Mouse (Mus musculus): ENCODE data around the gene Casd1. TPM values are rescaled to one million over a fixed set of nuclear protein-coding genes. Genes with fewer than 3 reads are reported as not detected.
"Not testable (repeated sequence)": the region's sequence is repeated elsewhere in the genome, so short reads cannot be mapped to it uniquely, and the experiment has no call there.

Gene Casd1
- polyA plus RNA-seq, 1 experiment: 6.8 TPM

DNA sequence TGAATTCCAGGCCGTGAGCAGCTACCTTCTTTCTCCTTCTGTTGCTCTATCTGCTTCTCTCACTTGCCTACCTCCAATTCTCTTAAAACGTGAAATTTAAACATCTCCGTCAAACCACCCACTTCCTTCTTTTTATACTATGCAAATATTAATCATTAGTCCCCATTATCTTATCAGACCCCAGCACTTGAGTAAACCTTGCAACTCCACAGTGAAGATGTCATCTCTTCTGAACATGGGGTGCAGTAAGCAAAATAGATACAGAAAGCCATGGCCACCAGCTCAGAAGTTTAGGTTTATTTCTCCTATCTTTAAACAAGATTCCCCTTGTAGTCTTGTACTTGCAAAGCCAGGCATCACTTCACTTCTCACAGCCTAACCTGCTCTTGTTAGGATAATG is 46.7 kb downstream of the Casd1 start:
- H3K4me3 ChIP-seq: no peak overlapping the region
- H3K36me3 ChIP-seq (ENCODE audit: control insufficient read depth, insufficient read depth): no peaks in the 10 kb centered on the region
- no peak overlapping the region for H3ac ChIP-seq (ENCODE audit: control insufficient read depth, insufficient read length)
- TF ChIP-seq MYOG (IDR thresholded peaks at IDR 0.05; ENCODE audit: control insufficient read depth in 1 of 3, insufficient read depth in 1 of 3, insufficient read length in 2 of 3, low read depth in 2 of 3): no peak
- TF ChIP-seq MYOD1 (IDR thresholded peaks at IDR 0.05; ENCODE audit: control insufficient read depth in 1 of 3, insufficient read length in 2 of 3, low read depth in 2 of 3): no peak
- no peak for TF ChIP-seq E2F4 (IDR thresholded peaks at IDR 0.05; ENCODE audit: insufficient read depth)
- TF ChIP-seq CEBPB (IDR thresholded peaks at IDR 0.05; ENCODE audit: insufficient read depth, poor library complexity, severe bottlenecking): no peak
- no peak for TF ChIP-seq MAX (IDR thresholded peaks at IDR 0.05; ENCODE audit: low read depth)
- TF ChIP-seq SRF (IDR thresholded peaks at IDR 0.05; ENCODE audit: control insufficient read depth, insufficient read length, low read depth): no peak
- TF ChIP-seq POLR2AphosphoS2 (IDR thresholded peaks at IDR 0.05; ENCODE audit: insufficient read length, low read depth): no peak
- no peaks in the 10 kb centered on the region for H3K27me3 ChIP-seq (ENCODE audit: control insufficient read depth, insufficient read depth, insufficient read length)
- H3K79me2 ChIP-seq (ENCODE audit: control insufficient read depth, insufficient read depth): no peaks in the 10 kb centered on the region
- H3K4me2 ChIP-seq (ENCODE audit: low read depth): no peak overlapping the region

DNA sequence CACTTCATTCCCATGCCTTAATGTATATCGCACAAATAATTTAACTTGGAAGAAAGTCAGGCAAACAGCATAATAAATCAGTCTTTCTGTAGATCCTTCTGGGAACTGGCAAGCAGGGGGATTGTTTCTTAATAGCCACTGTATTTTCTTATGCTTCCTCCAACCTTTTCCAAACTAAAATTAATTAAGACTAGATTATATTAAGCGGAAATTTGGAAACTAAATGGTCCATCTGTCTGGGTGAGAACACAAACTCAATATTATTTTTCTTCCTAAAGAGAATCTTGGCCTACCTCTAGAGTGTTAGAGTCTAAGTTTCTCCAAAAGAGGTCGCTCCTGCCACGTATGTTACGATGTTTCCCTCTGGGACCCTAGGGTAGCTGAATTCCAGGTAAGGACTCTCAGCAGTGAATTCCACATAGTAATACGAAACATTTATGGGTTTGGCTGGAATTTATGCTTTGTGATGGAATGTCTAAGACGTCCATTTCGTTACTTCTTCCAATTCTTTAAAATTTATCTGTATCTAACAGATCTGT is 52.0 kb downstream of the Casd1 start:
- Histone ChIP-seq H3K36me3 (ENCODE audit: control insufficient read depth, insufficient read depth) (no peaks in the 10 kb centered on the region), H3K4me3 (no peak overlapping the region), H3K27me3 (ENCODE audit: control insufficient read depth, insufficient read depth, insufficient read length) (no peaks in the 10 kb centered on the region), H3ac (ENCODE audit: control insufficient read depth, insufficient read length) (no peak overlapping the region), H3K79me2 (ENCODE audit: control insufficient read depth, insufficient read depth) (no peaks in the 10 kb centered on the region), H3K4me2 (ENCODE audit: low read depth) (no peak overlapping the region)
- no peak for TF ChIP-seq TCF12 (IDR thresholded peaks at IDR 0.05; ENCODE audit: insufficient read depth, poor library complexity, severe bottlenecking)
- no peak for TF ChIP-seq REST (IDR thresholded peaks at IDR 0.05; ENCODE audit: insufficient read depth, insufficient read length)
- TF ChIP-seq E2F4 (IDR thresholded peaks at IDR 0.05; ENCODE audit: insufficient read depth): no peak
- no peak for TF ChIP-seq MYOD1 (IDR thresholded peaks at IDR 0.05; ENCODE audit: control insufficient read depth in 1 of 3, insufficient read length in 2 of 3, low read depth in 2 of 3)
- no peak for TF ChIP-seq POLR2AphosphoS2 (IDR thresholded peaks at IDR 0.05; ENCODE audit: insufficient read length, low read depth)
- TF ChIP-seq MYOG (IDR thresholded peaks at IDR 0.05; ENCODE audit: control insufficient read depth in 1 of 3, insufficient read depth in 1 of 3, insufficient read length in 2 of 3, low read depth in 2 of 3): no peak

DNA sequence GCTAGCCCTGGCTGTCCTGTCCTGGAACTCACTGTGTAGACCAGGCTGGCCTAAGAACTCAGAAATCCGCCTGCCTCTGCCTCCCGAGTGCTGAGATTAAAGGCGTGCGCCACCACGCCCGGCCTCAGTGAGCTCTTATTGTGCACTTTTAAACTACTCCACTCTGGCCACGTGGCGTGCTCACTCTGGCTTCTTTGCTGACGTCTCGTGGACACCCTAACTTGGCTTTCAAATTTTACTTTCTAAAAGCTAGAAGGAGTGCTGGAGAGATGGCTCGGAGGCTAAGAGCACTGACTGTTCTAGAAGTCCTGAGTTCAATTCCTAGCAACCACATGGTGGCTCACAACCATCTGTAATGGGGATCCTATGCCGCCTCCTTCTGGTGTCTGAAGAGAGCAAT is 53.1 kb downstream of the Casd1 start:
- H3K27me3 ChIP-seq (ENCODE audit: control insufficient read depth, insufficient read depth, insufficient read length); H3ac ChIP-seq (ENCODE audit: control insufficient read depth, insufficient read length); H3K36me3 ChIP-seq (ENCODE audit: control insufficient read depth, insufficient read depth); H3K4me3 ChIP-seq; H3K4me2 ChIP-seq (ENCODE audit: low read depth); H3K79me2 ChIP-seq (ENCODE audit: control insufficient read depth, insufficient read depth): not testable (repeated sequence)

DNA sequence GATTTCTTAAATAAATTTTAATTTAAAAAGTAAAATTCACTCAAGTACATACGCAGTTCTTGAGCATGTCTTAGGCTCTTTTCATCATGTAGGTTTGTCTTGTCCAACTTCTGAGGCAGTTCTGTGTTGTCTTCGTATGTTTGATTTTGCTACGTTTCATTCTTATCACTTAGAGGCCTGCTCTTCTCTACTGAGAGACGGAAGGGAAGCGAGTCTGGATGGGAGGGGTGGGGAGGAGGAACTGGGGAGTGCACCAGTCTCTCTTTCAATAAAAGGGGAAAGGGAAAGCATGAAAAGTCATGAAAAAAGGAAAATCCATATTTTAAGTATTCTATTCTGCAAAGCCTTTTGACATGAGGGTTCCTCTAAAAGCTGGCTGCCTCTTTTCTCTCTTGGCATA is 54.8 kb downstream of the Casd1 start:
- H3K36me3 ChIP-seq (ENCODE audit: control insufficient read depth, insufficient read depth): no peaks in the 10 kb centered on the region

DNA sequence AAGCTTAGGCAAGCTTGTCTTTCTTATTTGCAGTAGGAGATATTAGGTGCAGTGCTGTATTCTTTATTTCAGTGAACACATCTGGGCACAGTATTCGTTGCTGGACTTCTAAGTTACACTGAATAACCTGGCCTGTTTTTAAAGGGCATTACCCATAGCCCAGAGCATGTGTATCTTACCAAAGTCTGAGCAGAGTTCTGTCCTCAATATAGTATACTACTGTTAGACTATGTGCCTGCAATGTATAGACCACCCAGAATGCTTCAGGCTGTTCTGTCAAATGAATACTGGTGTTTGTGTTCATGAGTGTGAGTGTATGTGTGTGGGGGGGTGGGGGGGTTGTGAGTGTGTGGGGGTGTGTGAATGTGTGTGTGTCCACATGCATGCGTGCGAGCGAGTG is 55.3 kb downstream of the Casd1 start:
- H3K4me3 ChIP-seq: no peak overlapping the region
- no peak overlapping the region for H3ac ChIP-seq (ENCODE audit: control insufficient read depth, insufficient read length)
- no peaks in the 10 kb centered on the region for H3K27me3 ChIP-seq (ENCODE audit: control insufficient read depth, insufficient read depth, insufficient read length)
- TF ChIP-seq REST (IDR thresholded peaks at IDR 0.05; ENCODE audit: insufficient read depth, insufficient read length) (no peak), POLR2A (IDR thresholded peaks at IDR 0.05; ENCODE audit: insufficient read length, low read depth) (no peak), MYOD1 (IDR thresholded peaks at IDR 0.05; ENCODE audit: control insufficient read depth in 1 of 3, insufficient read length in 2 of 3, low read depth in 2 of 3) (no peak), POLR2AphosphoS2 (IDR thresholded peaks at IDR 0.05; ENCODE audit: insufficient read length, low read depth) (no peak), CEBPB (IDR thresholded peaks at IDR 0.05; ENCODE audit: insufficient read depth, poor library complexity, severe bottlenecking) (no peak), MAX (IDR thresholded peaks at IDR 0.05; ENCODE audit: low read depth) (no peak), E2F4 (IDR thresholded peaks at IDR 0.05; ENCODE audit: insufficient read depth) (no peak), TCF12 (IDR thresholded peaks at IDR 0.05; ENCODE audit: insufficient read depth, poor library complexity, severe bottlenecking) (no peak), TCF3 (IDR thresholded peaks at IDR 0.05; ENCODE audit: insufficient read length, low read depth) (no peak), SRF (IDR thresholded peaks at IDR 0.05; ENCODE audit: control insufficient read depth, insufficient read length, low read depth) (no peak), USF1 (IDR thresholded peaks at IDR 0.05; ENCODE audit: low read depth) (no peak), MYOG (IDR thresholded peaks at IDR 0.05; ENCODE audit: control insufficient read depth in 1 of 3, insufficient read depth in 1 of 3, insufficient read length in 2 of 3, low read depth in 2 of 3) (no peak)
- H3K36me3 ChIP-seq (ENCODE audit: control insufficient read depth, insufficient read depth): no peaks in the 10 kb centered on the region
- H3K4me2 ChIP-seq (ENCODE audit: low read depth): no peak overlapping the region
- H3K79me2 ChIP-seq (ENCODE audit: control insufficient read depth, insufficient read depth): no peaks in the 10 kb centered on the region

More for the DNA sequence above, 54.8 kb downstream of the Casd1 start:
- no peak for TF ChIP-seq POLR2A (IDR thresholded peaks at IDR 0.05; ENCODE audit: insufficient read length, low read depth)
- no peak for TF ChIP-seq TCF12 (IDR thresholded peaks at IDR 0.05; ENCODE audit: insufficient read depth, poor library complexity, severe bottlenecking)
- TF ChIP-seq MAX (IDR thresholded peaks at IDR 0.05; ENCODE audit: low read depth): no peak
- no peak for TF ChIP-seq POLR2AphosphoS2 (IDR thresholded peaks at IDR 0.05; ENCODE audit: insufficient read length, low read depth)
- no peak for TF ChIP-seq REST (IDR thresholded peaks at IDR 0.05; ENCODE audit: insufficient read depth, insufficient read length)
- no peak for TF ChIP-seq MYOD1 (IDR thresholded peaks at IDR 0.05; ENCODE audit: control insufficient read depth in 1 of 3, insufficient read length in 2 of 3, low read depth in 2 of 3)
- TF ChIP-seq USF1 (IDR thresholded peaks at IDR 0.05; ENCODE audit: low read depth): no peak
- no peak for TF ChIP-seq CEBPB (IDR thresholded peaks at IDR 0.05; ENCODE audit: insufficient read depth, poor library complexity, severe bottlenecking)
- TF ChIP-seq SRF (IDR thresholded peaks at IDR 0.05; ENCODE audit: control insufficient read depth, insufficient read length, low read depth): no peak
- TF ChIP-seq TCF3 (IDR thresholded peaks at IDR 0.05; ENCODE audit: insufficient read length, low read depth): no peak
- H3ac ChIP-seq (ENCODE audit: control insufficient read depth, insufficient read length): no peak overlapping the region
- H3K27me3 ChIP-seq (ENCODE audit: control insufficient read depth, insufficient read depth, insufficient read length): no peaks in the 10 kb centered on the region
- H3K79me2 ChIP-seq (ENCODE audit: control insufficient read depth, insufficient read depth): no peaks in the 10 kb centered on the region
- no peak overlapping the region for H3K4me3 ChIP-seq
- H3K4me2 ChIP-seq (ENCODE audit: low read depth): no peak overlapping the region
